Comparison of ENCODE assay signal across 11 mouse cellular contexts in genomic region chr12:32822066-32822465, GRCm38 (mm10). TPM values are rescaled to one million over a fixed set of nuclear protein-coding genes. Genes with fewer than 3 reads are reported as not detected.
DNase-seq lines count a peak whose midpoint lies in the region; ATAC-seq lines count a peak whose summit lies in the region.
"Had no signal": no experiment of that assay in that cellular context is flagged by ENCODE, and none has a peak within 500 bp of the region (broad histone marks: within the 10 kb centered on the region; RNA-seq: fewer than 3 reads in every experiment).

No protein-coding gene starts in this region.

- peak overlapping the region; percentile 26; the same call in 1 of the 2 replicates for H3K9ac ChIP-seq in neural tube, embryonic 13.5 days
- H3K9ac ChIP-seq: forebrain, embryonic 12.5 days had no signal

- DNase-seq in adrenal gland, postnatal 14 days: peak; percentile 39
- DNase-seq in adrenal gland, adult 8-10 months: no peak
- DNase-seq in kidney, adult 9 months: peak; percentile 32
- DNase-seq in kidney, adult 8-10 months: no peak
- DNase-seq in neural tube, embryonic 10.5 days (ENCODE audit: extremely low spot score, low spot score): no peak
- no peak for DNase-seq in thymus, postnatal 0 days (ENCODE audit: low spot score)
- DNase-seq: retina, postnatal 1 day had no signal

- ATAC-seq in neural tube, embryonic 13.5 days (ENCODE audit: low read depth): no peak
- ATAC-seq in monocyte, adult 5-6 weeks (replicated peaks; ENCODE audit: insufficient number of reproducible peaks, low FRiP score, low TSS enrichment, poor library complexity, severe bottlenecking): no peak

- H3K4me2 ChIP-seq in neural tube, embryonic 13.5 days: peak overlapping the region; percentile 9; the same call in 1 of the 2 replicates

- peaks cover 32% of the 10 kb centered on the region for H3K4me1 ChIP-seq in neural tube, embryonic 13.5 days (replicated peaks)

- WGBS in neural tube, embryonic 13.5 days: 89% methylated on average over 4 of the region's 4 CpGs

- H3K27me3 ChIP-seq in neural tube, embryonic 13.5 days: no peaks in the 10 kb centered on the region
- H3K27me3 ChIP-seq: forebrain, embryonic 12.5 days had no signal

- no peaks in the 10 kb centered on the region for H3K9me3 ChIP-seq in neural tube, embryonic 13.5 days
- H3K9me3 ChIP-seq: forebrain, embryonic 12.5 days had no signal

- no peak overlapping the region for H3K4me3 ChIP-seq in neural tube, embryonic 13.5 days

- H3K27ac ChIP-seq in neural tube, embryonic 13.5 days (replicated peaks): no peak overlapping the region
- H3K27ac ChIP-seq: forebrain, embryonic 12.5 days; left cerebral cortex, adult 2 months had no signal

- H3K36me3 ChIP-seq in neural tube, embryonic 13.5 days: peaks cover 13% of the 10 kb centered on the region; the same call in 1 of the 2 replicates

RNA-seq across cellular contexts. Expression of gene Nampt, which starts 2.7 kb away (rescaled TPM):
- total RNA-seq in adrenal gland, postnatal 14 days (2021): 161 and 222 TPM in 2 replicates
- 100 to 1,000 TPM in 1 of 4 experiments, 10 to 100 TPM in 3; 43.5 to 135 (median 71.2) TPM for total RNA-seq in adrenal gland, adult 8-10 months (2022)
- polyA plus RNA-seq in neural tube, embryonic 13.5 days (2015; fragmentation: Nextera tagmentation; extraction: Ambion mirVana): 34.1 and 35.0 TPM in 2 replicates
- polyA plus RNA-seq in thymus, postnatal 0 days (2015; fragmentation: Nextera tagmentation; extraction: Ambion mirVana): 23.4 and 28.4 TPM in 2 replicates
- total RNA-seq in monocyte, adult 5-6 weeks (2017): 32.6 to 76.0 TPM (median 65.6 TPM) in 3 replicates

Comparison
In these comparisons a context has a peak if more than half of its experiments do, and no peak if none do; other contexts are left out.
1. DNase-seq: peak in adrenal gland, postnatal 14 days (single experiment) and kidney, adult 9 months (single experiment); none in adrenal gland, adult 8-10 months (single experiment), kidney, adult 8-10 months (0 of 2), neural tube, embryonic 10.5 days (single experiment) and thymus, postnatal 0 days (single experiment).